Mouse (Mus musculus) frontal cortex, postnatal 36 days (tissue): ENCODE measurements around the gene Cux2.

Source experiments
- DNase-seq, 2 experiments: peaks; one replicate each; pipeline ENCODE4 v3.0.0; 2022; ENCODE audit warnings: low spot score in 2 of 2

The Cux2 gene

GRCm38 (mm10) chr5:121818862-121819261 lies 231.0 kb downstream of the Cux2 start:
- no peak for DNase-seq

DNA sequence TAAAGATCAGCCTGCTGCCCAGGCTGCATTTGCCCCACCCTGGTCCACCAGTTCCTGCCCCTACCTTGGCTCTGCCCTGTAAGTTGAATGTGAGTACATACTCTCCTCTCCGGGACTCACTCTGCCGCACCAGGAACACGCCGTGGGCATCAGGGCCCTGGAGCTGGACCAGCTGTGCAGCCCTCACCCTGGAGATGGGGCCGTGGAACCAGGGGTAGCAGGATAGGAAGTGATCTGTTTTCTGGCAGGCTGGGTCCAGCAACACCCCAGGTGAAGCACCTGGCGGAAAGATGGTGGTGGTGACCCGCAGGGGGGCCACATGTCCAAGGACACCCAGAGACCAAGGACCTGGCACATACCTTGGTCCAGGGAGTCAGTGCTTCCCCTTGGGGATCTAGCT lies 231.5 kb downstream of the Cux2 start:
- no peak for DNase-seq

- DNase-seq = no peak
Measured at GRCm38 (mm10) chr5:121817551-121817950, 232.4 kb downstream of the Cux2 start.

GRCm38 (mm10) chr5:121816611-121817010 lies 233.3 kb downstream of the Cux2 start:
- no peak for DNase-seq

DNA sequence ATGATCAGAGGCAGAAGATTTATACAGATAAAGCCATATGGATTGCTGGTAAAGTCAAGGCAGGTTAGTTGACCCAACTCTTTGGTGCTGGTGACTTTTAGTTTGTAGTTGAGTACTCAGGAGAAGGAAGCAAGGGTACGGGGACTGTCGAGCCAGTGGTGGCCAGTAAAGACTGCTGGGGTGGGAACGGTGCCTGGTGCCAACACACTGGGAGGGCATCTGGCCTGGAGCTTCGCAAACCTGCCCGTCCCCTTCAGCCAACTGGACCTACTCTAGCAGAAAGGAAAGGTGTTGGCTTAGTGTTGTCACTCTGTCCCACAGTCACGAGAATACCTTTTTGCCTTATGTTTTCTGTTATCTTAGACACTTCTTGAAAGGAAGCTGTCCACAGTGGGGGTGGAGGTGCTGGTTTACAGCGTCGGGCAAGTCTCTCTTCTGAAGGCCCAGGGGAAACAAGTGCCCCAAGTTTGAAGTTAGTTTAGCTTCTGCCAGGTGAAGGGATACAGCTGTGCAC lies 234.0 kb downstream of the Cux2 start:
- no peak for DNase-seq

DNA sequence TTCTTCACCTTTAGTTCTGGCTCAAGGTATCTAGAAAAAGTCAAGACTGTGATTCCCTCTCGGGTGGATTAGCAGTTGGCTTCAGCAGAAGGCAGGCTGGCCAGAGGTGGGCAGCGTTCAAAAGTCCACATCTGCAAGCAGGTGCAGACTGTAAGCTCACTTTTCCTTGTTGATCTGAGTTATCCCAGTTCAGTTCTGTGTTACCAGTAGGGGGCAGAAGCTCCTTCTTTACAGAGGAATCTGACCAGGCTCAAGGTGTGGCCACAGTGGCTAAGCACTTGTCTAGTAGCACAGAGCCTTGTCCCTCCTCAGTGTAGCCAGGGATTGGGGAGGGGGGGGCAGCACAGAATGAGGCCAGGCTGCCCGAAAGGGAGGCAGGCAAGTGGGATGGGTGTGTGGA lies 234.8 kb downstream of the Cux2 start:
- peak in 1 of 2 experiments; percentile 74 for DNase-seq

DNA sequence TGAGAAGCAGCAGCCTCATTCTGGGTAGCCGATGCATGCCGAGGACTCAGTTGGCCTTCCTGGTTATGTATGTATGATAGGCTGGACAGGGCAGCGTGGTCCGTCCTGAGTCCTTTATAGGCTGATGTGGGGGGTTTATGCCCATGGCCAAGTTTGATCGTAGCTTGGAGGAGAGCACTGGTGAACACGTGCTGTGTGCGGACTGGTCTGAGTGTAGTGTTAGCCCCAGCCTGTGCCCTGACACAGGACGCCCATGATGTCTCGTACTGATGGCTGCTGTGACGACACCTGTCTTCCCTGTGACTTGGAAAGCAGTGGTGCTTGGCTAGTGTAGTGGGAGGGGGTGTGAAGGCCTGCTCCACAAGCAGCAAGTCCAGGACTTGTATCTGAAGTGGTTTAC lies 236.2 kb downstream of the Cux2 start:
- DNase-seq = no peak

DNA sequence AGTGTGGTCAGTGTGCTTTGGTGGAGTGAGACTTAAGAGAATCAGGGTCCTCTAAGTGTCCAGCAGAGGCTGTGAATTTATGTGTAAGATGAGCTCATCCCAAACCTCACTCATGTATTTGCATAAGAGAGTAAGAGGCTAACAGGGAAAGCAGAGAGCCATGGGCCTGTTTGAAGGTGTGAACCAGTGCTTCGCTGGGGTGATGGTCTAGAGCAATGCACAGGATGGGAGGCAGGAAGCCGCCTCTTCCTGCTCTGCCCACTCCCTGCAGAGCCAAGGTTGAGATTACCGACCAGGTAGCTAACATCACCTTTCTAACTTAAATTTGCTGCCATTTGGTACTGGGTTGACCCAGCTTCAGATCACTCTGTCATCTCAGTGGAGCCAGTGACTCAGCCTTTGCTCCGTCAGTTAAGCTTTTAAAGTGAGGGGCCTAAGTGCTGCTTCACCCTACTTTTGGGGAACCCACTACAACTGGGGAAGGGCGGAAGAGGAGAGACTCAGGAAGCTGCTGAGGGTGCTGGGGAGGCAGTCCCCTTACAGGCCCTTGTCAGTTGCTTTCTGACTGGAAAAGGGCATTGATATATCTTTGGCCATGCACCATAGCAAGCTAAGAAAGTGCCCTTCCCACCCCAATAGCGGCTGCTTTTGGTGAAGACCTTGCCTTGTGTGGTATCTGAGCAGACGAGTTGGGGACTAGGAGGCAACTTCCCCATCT lies 237.2 kb downstream of the Cux2 start:
- no peak for DNase-seq

DNA sequence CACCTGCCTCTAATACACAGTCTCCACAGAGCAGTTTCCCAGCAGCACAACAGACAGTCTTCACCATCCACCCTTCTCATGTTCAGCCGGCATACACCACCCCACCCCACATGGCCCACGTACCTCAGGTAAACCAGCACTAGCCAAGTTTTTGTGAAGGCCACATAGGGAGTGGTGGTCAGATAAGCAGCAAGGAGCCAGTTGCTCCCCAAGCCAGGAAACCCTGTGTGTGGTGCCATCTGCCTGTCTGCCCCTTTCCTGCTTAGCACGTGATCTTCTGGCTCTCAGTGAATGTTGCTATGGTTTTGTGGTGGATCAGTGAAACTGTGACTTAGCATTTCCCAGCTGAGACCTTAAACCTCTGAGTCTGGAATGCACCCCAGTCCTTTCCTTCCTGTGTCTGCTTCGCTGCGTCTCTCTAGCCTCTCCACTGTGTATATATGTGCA lies 238.4 kb downstream of the Cux2 start:
- no peak for DNase-seq

GRCm38 (mm10) chr5:121810331-121811151 lies 239.4 kb downstream of the Cux2 start:
- no peak for DNase-seq

- no peak for DNase-seq
Measured at GRCm38 (mm10) chr5:121809667-121810224, 240.2 kb downstream of the Cux2 start.

- DNase-seq = no peak
Measured at GRCm38 (mm10) chr5:121808202-121808601, 241.7 kb downstream of the Cux2 start.

DNA sequence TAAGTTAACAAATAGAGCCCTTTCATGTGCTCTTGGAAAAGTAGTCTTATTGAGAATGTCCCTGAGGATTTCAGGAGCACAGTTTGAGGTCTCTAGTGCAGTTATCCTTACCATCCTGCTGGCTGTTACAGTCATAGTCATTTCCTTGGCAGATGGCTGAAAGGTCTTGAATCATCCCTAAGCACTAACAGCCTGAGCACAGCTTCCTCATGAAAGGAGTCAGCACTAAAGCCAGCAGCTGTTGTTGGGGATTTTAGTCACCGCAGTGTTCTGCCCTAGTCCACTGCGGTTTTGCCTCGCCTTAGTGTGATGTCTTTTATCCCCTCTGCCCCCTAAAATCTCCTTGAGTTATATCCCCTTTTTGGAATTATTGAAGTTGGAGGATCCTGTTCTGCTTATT lies 242.7 kb downstream of the Cux2 start:
- no peak for DNase-seq
